Mouse (Mus musculus): ENCODE data around the gene Rhbdf1. TPM values are rescaled to one million over a fixed set of nuclear protein-coding genes. Genes with fewer than 3 reads are reported as not detected.

Gene Rhbdf1
- total and polyA plus RNA-seq, 3 experiments = 24.7 to 37.6 (median 34.2) TPM

GRCm38 (mm10) chr11:32245614-32246013 is 23.5 kb upstream of the Rhbdf1 start:
- Histone ChIP-seq H3K36me3 (replicated peaks in 1 of 2; ENCODE audit: control insufficient read depth in 1 of 2, insufficient read depth in 1 of 2, low read length in 1 of 2) (peaks cover 68 to 97% of the 10 kb centered on the region in 2 experiments), H3K4me3 (replicated peaks in 1 of 3; ENCODE audit: low read depth in 2 of 3, low read length in 2 of 3, poor library complexity in 1 of 3) (no peak overlapping the region), H3K27me3 (replicated peaks) (no peaks in the 10 kb centered on the region), H3K79me2 (replicated peaks; ENCODE audit: control insufficient read depth, extremely low read depth, insufficient read depth, poor library complexity, severe bottlenecking) (no peaks in the 10 kb centered on the region), H3K4me2 (ENCODE audit: insufficient read depth, low read depth, poor library complexity, severe bottlenecking) (no peak overlapping the region), H3K9me3 (replicated peaks; ENCODE audit: low read length) (no peaks in the 10 kb centered on the region), H3K4me1 (ENCODE audit: control insufficient read depth in 1 of 2, insufficient read depth in 2 of 2) (peaks cover 0 to 48% of the 10 kb centered on the region in 2 experiments; a peak in 2 of 4 replicates), H3K9ac (ENCODE audit: insufficient read depth, low read depth) (no peak overlapping the region), H3K27ac (ENCODE audit: insufficient read depth, low read depth) (no peak overlapping the region)
- in situ Hi-C loops (cut with MboI; ENCODE audit: low pct_ligation_motif_present, low pct_unique_long_range_greater_than_20kb, low sequenced_read_pairs) (no loop called here), dilution Hi-C loops (cut with MboI; ENCODE audit: extremely low pct_ligation_motif_present, extremely low pct_unique_long_range_greater_than_20kb, low sequenced_read_pairs) (no loop called here)
- DNase-seq (ENCODE audit: extremely low read depth) = no peak
- no peak for TF ChIP-seq MXI1 (IDR thresholded peaks at IDR 0.05; ENCODE audit: low read depth, low read length)
- no peak for TF ChIP-seq MAZ (IDR thresholded peaks at IDR 0.05; ENCODE audit: low read depth, low read length)
- TF ChIP-seq CHD1 (IDR thresholded peaks at IDR 0.05; ENCODE audit: low read depth, low read length) = no peak
- TF ChIP-seq JUN (IDR thresholded peaks at IDR 0.05; ENCODE audit: insufficient read depth, low read depth, low read length) = no peak
- no peak for TF ChIP-seq MAFK (IDR thresholded peaks at IDR 0.05; ENCODE audit: insufficient replicate concordance, low read length)
- no peak for TF ChIP-seq POLR2AphosphoS2 (IDR thresholded peaks at IDR 0.05; ENCODE audit: low read depth, low read length)
- TF ChIP-seq HCFC1 (IDR thresholded peaks at IDR 0.05; ENCODE audit: low read depth, low read length) = no peak
- no peak for TF ChIP-seq SMC3 (IDR thresholded peaks at IDR 0.05; ENCODE audit: low read depth, low read length)
- no peak for TF ChIP-seq USF1 (IDR thresholded peaks at IDR 0.05; ENCODE audit: low read depth, low read length)
- no peak for TF ChIP-seq NELFE (IDR thresholded peaks at IDR 0.05; ENCODE audit: low read depth, low read length)
- TF ChIP-seq CTCF (conservative IDR thresholded peaks at IDR 0.05 in 1 of 2, IDR thresholded peaks at IDR 0.05 in 1 of 2; ENCODE audit: low read depth in 2 of 2, low read length in 2 of 2) = no peak
- TF ChIP-seq EP300 (IDR thresholded peaks at IDR 0.05; ENCODE audit: low read length) = no peak
- TF ChIP-seq ZKSCAN1 (IDR thresholded peaks at IDR 0.05; ENCODE audit: borderline replicate concordance, low read depth, low read length) = no peak
- TF ChIP-seq TCF12 (IDR thresholded peaks at IDR 0.05; ENCODE audit: low read depth, low read length) = no peak
- TF ChIP-seq ZMIZ1 (IDR thresholded peaks at IDR 0.05; ENCODE audit: low read depth, low read length) = no peak

- no peaks in the 10 kb centered on the region for H3K9me3 ChIP-seq (replicated peaks; ENCODE audit: low read length)
- no peak for TF ChIP-seq MAFK (IDR thresholded peaks at IDR 0.05; ENCODE audit: insufficient replicate concordance, low read length)
- no peak for TF ChIP-seq TBP (conservative IDR thresholded peaks at IDR 0.05; ENCODE audit: low read depth, low read length)
- TF ChIP-seq ELF1 (IDR thresholded peaks at IDR 0.05; ENCODE audit: low read depth, low read length) = no peak
- no peaks in the 10 kb centered on the region for H3K79me2 ChIP-seq (replicated peaks; ENCODE audit: control insufficient read depth, extremely low read depth, insufficient read depth, poor library complexity, severe bottlenecking)
- H3K4me2 ChIP-seq (ENCODE audit: insufficient read depth, low read depth, poor library complexity, severe bottlenecking) = no peak overlapping the region
- dilution Hi-C loops (cut with MboI; ENCODE audit: extremely low pct_ligation_motif_present, extremely low pct_unique_long_range_greater_than_20kb, low sequenced_read_pairs) = no loop called here
- H3K36me3 ChIP-seq (replicated peaks in 1 of 2; ENCODE audit: control insufficient read depth in 1 of 2, insufficient read depth in 1 of 2, low read length in 1 of 2) = peaks cover 64 to 96% of the 10 kb centered on the region in 2 experiments
- peaks cover 0 to 48% of the 10 kb centered on the region in 2 experiments; a peak in 2 of 4 replicates for H3K4me1 ChIP-seq (ENCODE audit: control insufficient read depth in 1 of 2, insufficient read depth in 2 of 2)
- no peak overlapping the region for H3K4me3 ChIP-seq (replicated peaks in 1 of 3; ENCODE audit: low read depth in 2 of 3, low read length in 2 of 3, poor library complexity in 1 of 3)
- H3K27me3 ChIP-seq (replicated peaks) = no peaks in the 10 kb centered on the region
- DNase-seq (ENCODE audit: extremely low read depth) = no peak
- in situ Hi-C loops (cut with MboI; ENCODE audit: low pct_ligation_motif_present, low pct_unique_long_range_greater_than_20kb, low sequenced_read_pairs) = no loop called here
- H3K27ac ChIP-seq (ENCODE audit: insufficient read depth, low read depth) = no peak overlapping the region
- no peak overlapping the region for H3K9ac ChIP-seq (ENCODE audit: insufficient read depth, low read depth)
Observed at GRCm38 (mm10) chr11:32244617-32245016, 22.5 kb upstream of the Rhbdf1 start.

Measured in CH12.LX (cell line).